Mouse (Mus musculus) hindbrain, embryonic 13.5 days (tissue): ENCODE measurements around the gene Car12. TPM values are rescaled to one million over a fixed set of nuclear protein-coding genes. Genes with fewer than 3 reads are reported as not detected.
"Not testable (repeated sequence)": the region's sequence is repeated elsewhere in the genome, so short reads cannot be mapped to it uniquely, and the experiment has no call there.

Experiments
- ATAC-seq: fragments of 200-750 bp; cut with Nextera tagmentation; 2 replicates; pipeline ENCODE4 v1.8.0; 2017; ENCODE audit warnings: moderate TSS enrichment; ENCODE audit not compliant: low FRiP score
- H3K27ac ChIP-seq: fragments of 300-500 bp; sonication (generic); 2 replicates; pipeline ENCODE4 v1.5.1; 2015; ENCODE audit warnings: inconsistent platforms, mild to moderate bottlenecking, moderate library complexity
- H3K27me3 ChIP-seq: fragments of 300-500 bp; sonication (generic); 2 replicates; pipeline ENCODE4 v1.6.1; 2015; ENCODE audit warnings: mild to moderate bottlenecking, inconsistent platforms
- H3K36me3 ChIP-seq: fragments of 300-500 bp; sonication (generic); 2 replicates; pipeline ENCODE4 v1.6.1; 2015; ENCODE audit warnings: mild to moderate bottlenecking, inconsistent platforms
- H3K4me1 ChIP-seq: fragments of 300-500 bp; sonication (generic); replicated peaks from 2 replicates; pipeline ENCODE4 v1.6.1; 2015; ENCODE audit warnings: inconsistent platforms
- H3K4me2 ChIP-seq: fragments of 300-500 bp; sonication (generic); 2 replicates; pipeline ENCODE4 v1.6.1; 2015; ENCODE audit warnings: inconsistent platforms, mild to moderate bottlenecking, moderate library complexity
- H3K4me3 ChIP-seq: fragments of 300-500 bp; sonication (generic); 2 replicates; pipeline ENCODE4 v1.5.1; 2015; ENCODE audit warnings: mild to moderate bottlenecking, inconsistent platforms
- H3K9ac ChIP-seq: fragments of 300-500 bp; sonication (generic); 2 replicates; pipeline ENCODE4 v1.6.1; 2015; ENCODE audit warnings: mild to moderate bottlenecking, inconsistent platforms
- H3K9me3 ChIP-seq: fragments of 300-500 bp; sonication (generic); 2 replicates; pipeline ENCODE4 v1.6.1; 2016; ENCODE audit warnings: inconsistent platforms
- WGBS: fragments of 180-500 bp; shearing (Covaris S2); methylation state at CpG from one replicate; pipeline ENCODE4 v1.1.7; 2015; 5-methylcytosine and 5-hydroxymethylcytosine counted together
- polyA plus RNA-seq: library from polyadenylated mRNA; unstranded; fragments of >200 nt; fragmentation: Nextera tagmentation; extraction: Ambion mirVana; gene quantifications from 2 replicates; pipeline ENCODE4 v1.2.1, GENCODE M21; 2015

Gene Car12
- polyA plus RNA-seq, 1 experiment from 2014 or later = 6.4 TPM

GRCm38 (mm10) chr9:66739516-66739915, 26.0 kb downstream of the Car12 start:
- Histone ChIP-seq H3K4me1 (no peaks in the 10 kb centered on the region), H3K4me2 (no peak overlapping the region), H3K4me3 (no peak overlapping the region), H3K27ac (no peak overlapping the region), H3K9ac (no peak overlapping the region), H3K27me3 (no peaks in the 10 kb centered on the region), H3K36me3 (no peaks in the 10 kb centered on the region), H3K9me3 (no peaks in the 10 kb centered on the region)
- WGBS = 86% methylated on average over 7 of the region's 7 CpGs
- no peak for ATAC-seq

GRCm38 (mm10) chr9:66744531-66744930, 31.0 kb downstream of the Car12 start:
- Histone ChIP-seq H3K9ac (no peak overlapping the region), H3K4me3 (no peak overlapping the region), H3K27ac (no peak overlapping the region), H3K36me3 (no peaks in the 10 kb centered on the region), H3K27me3 (no peaks in the 10 kb centered on the region), H3K4me1 (no peaks in the 10 kb centered on the region), H3K9me3 (no peaks in the 10 kb centered on the region), H3K4me2 (no peak overlapping the region)
- ATAC-seq = no peak
- 87% methylated on average over 2 of the region's 2 CpGs for WGBS

GRCm38 (mm10) chr9:66748390-66748789, 34.9 kb downstream of the Car12 start:
- no peak for ATAC-seq
- 90% methylated on average over 15 of the region's 15 CpGs for WGBS
- Histone ChIP-seq H3K36me3 (no peaks in the 10 kb centered on the region), H3K9ac (no peak overlapping the region), H3K27me3 (no peaks in the 10 kb centered on the region), H3K4me3 (no peak overlapping the region), H3K9me3 (no peaks in the 10 kb centered on the region), H3K4me1 (no peaks in the 10 kb centered on the region), H3K4me2 (no peak overlapping the region), H3K27ac (no peak overlapping the region)

GRCm38 (mm10) chr9:66752849-66753248, 39.4 kb downstream of the Car12 start:
- Histone ChIP-seq H3K4me2 (no peak overlapping the region), H3K4me3 (no peak overlapping the region), H3K4me1 (no peaks in the 10 kb centered on the region), H3K27me3 (no peaks in the 10 kb centered on the region), H3K27ac (no peak overlapping the region), H3K9ac (no peak overlapping the region), H3K36me3 (no peaks in the 10 kb centered on the region), H3K9me3 (no peaks in the 10 kb centered on the region)
- no peak for ATAC-seq
- 73% methylated on average over 6 of the region's 6 CpGs for WGBS

- WGBS = 68% methylated on average over 1 of the region's 1 CpGs
- H3K9ac ChIP-seq = no peak overlapping the region
- no peaks in the 10 kb centered on the region for H3K9me3 ChIP-seq
- H3K27ac ChIP-seq = no peak overlapping the region
- no peak overlapping the region for H3K4me2 ChIP-seq
- no peaks in the 10 kb centered on the region for H3K4me1 ChIP-seq
- H3K27me3 ChIP-seq = no peaks in the 10 kb centered on the region
- H3K4me3 ChIP-seq = no peak overlapping the region
- H3K36me3 ChIP-seq = no peaks in the 10 kb centered on the region
- no peak for ATAC-seq
Observed at GRCm38 (mm10) chr9:66760991-66761390, 47.5 kb downstream of the Car12 start.

- no peak for ATAC-seq
- H3K9me3 ChIP-seq = no peaks in the 10 kb centered on the region
- 100% methylated on average over 1 of the region's 1 CpGs for whole genome bisulfite sequencing
- no peak overlapping the region for H3K9ac ChIP-seq
- H3K27me3 ChIP-seq = no peaks in the 10 kb centered on the region
- H3K4me3 ChIP-seq = no peak overlapping the region
- no peak overlapping the region for H3K27ac ChIP-seq
- H3K36me3 ChIP-seq = no peaks in the 10 kb centered on the region
- no peaks in the 10 kb centered on the region for H3K4me1 ChIP-seq
- no peak overlapping the region for H3K4me2 ChIP-seq
Observed at GRCm38 (mm10) chr9:66768721-66769120, 55.2 kb downstream of the Car12 start.

- ATAC-seq = no peak
- Histone ChIP-seq H3K4me3 (no peak overlapping the region), H3K4me2 (no peak overlapping the region), H3K27ac (no peak overlapping the region), H3K9me3 (no peaks in the 10 kb centered on the region), H3K9ac (no peak overlapping the region), H3K4me1 (no peaks in the 10 kb centered on the region), H3K27me3 (no peaks in the 10 kb centered on the region), H3K36me3 (no peaks in the 10 kb centered on the region)
- 80% methylated on average over 3 of the region's 3 CpGs for WGBS
Observed at GRCm38 (mm10) chr9:66769275-66769674, 55.8 kb downstream of the Car12 start.

- no peak for ATAC-seq
- Histone ChIP-seq H3K27ac (no peak overlapping the region), H3K4me2 (no peak overlapping the region), H3K9me3 (no peaks in the 10 kb centered on the region), H3K9ac (no peak overlapping the region), H3K36me3 (no peaks in the 10 kb centered on the region), H3K4me3 (no peak overlapping the region), H3K27me3 (no peaks in the 10 kb centered on the region), H3K4me1 (no peaks in the 10 kb centered on the region)
Observed at GRCm38 (mm10) chr9:66770701-66771100, 57.2 kb downstream of the Car12 start.

- H3K36me3 ChIP-seq = peaks cover 16% of the 10 kb centered on the region
- H3K4me2 ChIP-seq, H3K4me3 ChIP-seq, H3K9ac ChIP-seq, ATAC-seq, H3K9me3 ChIP-seq, H3K4me1 ChIP-seq, H3K27me3 ChIP-seq, H3K27ac ChIP-seq: not testable (repeated sequence)
- no CpG with 5 or more reads among the region's 3 CpGs for WGBS
Observed at GRCm38 (mm10) chr9:66784552-66784951, 71.1 kb downstream of the Car12 start.

GRCm38 (mm10) chr9:66787821-66788220, 74.3 kb downstream of the Car12 start:
- Histone ChIP-seq H3K9ac (no peak overlapping the region), H3K27me3 (no peaks in the 10 kb centered on the region), H3K4me1 (0 out of 2 replicates have a peak, but pooled peaks cover under 1% of the 10 kb centered on the region), H3K9me3 (no peaks in the 10 kb centered on the region), H3K36me3 (peaks cover 27% of the 10 kb centered on the region), H3K4me2 (no peak overlapping the region), H3K4me3 (no peak overlapping the region), H3K27ac (no peak overlapping the region)
- 12% methylated on average over 2 of the region's 2 CpGs for WGBS
- no peak for ATAC-seq

GRCm38 (mm10) chr9:66794629-66795463, 81.4 kb downstream of the Car12 start:
- H3K9me3 ChIP-seq = no peaks in the 10 kb centered on the region
- H3K4me3 ChIP-seq = peak overlapping the region; percentile 67
- 2% methylated on average over 43 of the region's 43 CpGs for WGBS

GRCm38 (mm10) chr9:66795464-66796324, 82.2 kb downstream of the Car12 start, which contains the start of gene Aph1b:
Aph1b (minus strand) TSS chr9:66795490.
- peak within 1 kb of the TSS; percentile 86 for H3K9ac ChIP-seq
- peak within 1 kb of the TSS; percentile 78 for H3K4me2 ChIP-seq
- ATAC-seq = peak; percentile 99
- H3K4me3 ChIP-seq = peak within 1 kb of the TSS; percentile 67
- WGBS = under 1% methylated on average over 42 of the region's 42 CpGs
- peaks cover 12% of the 10 kb centered on the region for H3K4me1 ChIP-seq
- no peaks in the 10 kb centered on the region for H3K27me3 ChIP-seq
- H3K9me3 ChIP-seq = no peaks in the 10 kb centered on the region
- H3K27ac ChIP-seq = peak within 1 kb of the TSS; percentile 94
- H3K36me3 ChIP-seq = peaks cover under 1% of the 10 kb centered on the region; the same call in 1 of the 2 replicates

More at GRCm38 (mm10) chr9:66794629-66795463, 81.4 kb downstream of the Car12 start:
- peak overlapping the region; percentile 94 for H3K27ac ChIP-seq
- H3K36me3 ChIP-seq = peaks cover 9% of the 10 kb centered on the region
- peak overlapping the region; percentile 78 for H3K4me2 ChIP-seq
- ATAC-seq = peak; percentile 78
- H3K9ac ChIP-seq = peak overlapping the region; percentile 86
- H3K27me3 ChIP-seq = no peaks in the 10 kb centered on the region
- H3K4me1 ChIP-seq = peaks cover 12% of the 10 kb centered on the region
